Mouse (Mus musculus): ENCODE results near the gene Smagp. TPM values are rescaled to one million over a fixed set of nuclear protein-coding genes. Genes with fewer than 3 reads are reported as not detected.

Gene Smagp
- 1 to 10 TPM; 1.2 to 1.9 TPM for total RNA-seq (2021)
- long read RNA-seq, experiment 1, partial matches to known transcripts: 1 of 5 reads
- long read RNA-seq, experiment 1, other reads (novel, unspliced or antisense): 0 of 5 reads
- long read RNA-seq, experiment 2, partial matches to known transcripts: 0 of 1 reads
- long read RNA-seq, experiment 2, other reads (novel, unspliced or antisense): 0 of 1 reads

GRCm38 (mm10) chr15:100636700-100637501 lies at the start of gene Smagp:
Gene Smagp, minus strand, starts transcription at chr15:100636940.
- DNase-seq (ENCODE audit: low spot score in 2 of 2): no peak

DNA sequence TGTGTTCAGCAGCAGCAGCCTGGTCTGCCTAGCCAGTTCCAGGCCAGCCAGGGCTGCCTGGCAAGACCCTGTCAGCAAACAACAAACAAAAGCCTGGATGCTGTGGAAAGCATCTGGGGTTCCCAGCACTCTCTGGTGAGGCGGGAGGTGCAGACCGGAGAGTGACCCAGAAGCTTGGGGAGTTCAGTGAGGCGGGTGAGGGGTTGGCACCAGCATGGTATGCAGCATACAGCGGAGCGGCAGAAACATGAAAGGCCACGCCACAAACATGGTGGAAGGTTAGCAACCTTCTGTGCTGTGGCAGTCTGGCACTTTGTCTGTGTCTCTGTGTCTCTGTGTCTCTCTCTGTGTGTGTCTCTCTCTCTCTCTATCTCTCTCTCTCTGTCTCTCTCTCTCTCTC lies 49.7 kb upstream of the Smagp start:
- DNase-seq (ENCODE audit: low spot score in 2 of 2): no peak

DNA sequence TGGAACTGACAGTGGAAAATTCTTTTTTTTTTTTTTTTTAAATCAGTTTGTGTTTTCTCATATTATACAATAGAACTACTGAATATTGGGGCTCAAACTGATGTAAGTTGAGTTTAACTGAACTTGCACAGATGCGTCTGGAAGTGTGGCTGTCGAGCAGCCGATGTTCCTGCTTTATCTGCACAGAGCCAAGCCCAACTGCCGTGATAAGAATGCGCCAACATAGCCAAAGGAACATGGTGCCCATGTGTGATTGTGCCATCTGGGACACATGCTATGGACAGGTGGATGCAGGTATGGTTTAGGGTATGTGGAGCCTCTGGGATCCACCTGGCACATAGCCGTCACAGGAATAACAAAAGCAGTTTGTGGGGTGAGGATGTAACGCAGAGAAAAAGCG lies 49.1 kb upstream of the Smagp start:
- no peak for DNase-seq (ENCODE audit: low spot score in 2 of 2)

- DNase-seq (ENCODE audit: low spot score in 2 of 2): no peak
These were observed 48.5 kb upstream of the Smagp start for GRCm38 (mm10) chr15:100685255-100685654.

GRCm38 (mm10) chr15:100684450-100684849 lies 47.7 kb upstream of the Smagp start:
- DNase-seq (ENCODE audit: low spot score in 2 of 2): no peak

DNA sequence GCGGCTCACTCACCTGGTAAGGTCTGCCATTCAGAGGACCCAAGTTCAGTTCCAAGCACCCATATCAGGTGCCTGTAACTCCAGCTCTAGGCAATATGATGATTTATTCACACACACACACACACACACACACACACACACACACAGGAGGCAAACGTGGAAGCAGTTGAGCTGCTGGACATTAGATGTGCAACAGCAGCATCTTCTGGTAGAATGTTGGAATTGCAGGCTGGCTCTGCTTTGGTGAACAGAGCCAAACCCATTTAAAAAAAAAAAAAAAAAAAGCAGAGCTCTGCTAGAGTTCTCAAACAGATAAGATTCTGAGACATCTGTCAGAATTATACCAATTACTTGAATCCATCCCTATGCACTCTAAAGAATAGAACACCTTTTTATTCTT lies 46.3 kb upstream of the Smagp start:
- DNase-seq (ENCODE audit: low spot score in 2 of 2): peak; percentile 75 to 82

GRCm38 (mm10) chr15:100681770-100682169 lies 45.0 kb upstream of the Smagp start:
- DNase-seq (ENCODE audit: low spot score in 2 of 2): no peak

DNA sequence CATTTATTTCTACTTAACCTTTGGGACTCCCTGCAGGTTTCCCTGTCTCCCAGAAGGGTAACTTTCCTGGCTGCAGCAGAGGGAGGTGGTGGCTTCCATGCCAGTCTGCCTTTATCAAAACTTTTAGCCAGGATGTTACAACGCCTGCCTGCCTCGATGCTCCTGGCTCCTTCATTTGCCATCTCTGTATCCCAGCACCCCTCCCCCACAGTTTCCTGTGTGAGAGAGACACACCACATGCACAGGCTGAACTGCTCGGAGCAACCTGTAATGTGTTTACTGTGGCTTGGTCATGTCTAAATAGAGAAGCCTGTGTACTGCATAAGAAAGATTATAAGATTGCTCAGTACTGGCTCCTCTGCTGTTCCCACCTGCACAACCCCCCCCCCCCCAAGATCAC lies 43.6 kb upstream of the Smagp start:
- no peak for DNase-seq (ENCODE audit: low spot score in 2 of 2)

DNA sequence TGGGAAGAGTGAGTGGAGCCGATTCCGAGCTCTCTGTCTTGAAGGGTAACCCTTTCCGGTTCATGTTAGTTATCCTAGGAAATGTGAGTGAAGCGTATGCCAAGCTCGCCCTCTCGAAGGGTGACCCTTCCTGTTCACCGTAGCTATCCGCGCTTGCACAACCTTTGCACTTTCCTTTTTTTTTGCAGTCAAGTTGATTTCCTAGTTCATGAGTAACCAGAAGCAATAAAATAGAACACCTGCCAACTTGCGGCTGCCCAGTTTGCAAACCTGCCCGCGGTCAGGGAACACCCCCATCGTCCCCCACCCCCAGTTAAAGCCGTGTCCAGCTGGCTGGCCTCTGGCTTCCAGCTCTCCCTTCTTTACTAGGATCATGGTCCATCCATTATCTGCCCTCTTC lies 42.3 kb upstream of the Smagp start:
- DNase-seq (ENCODE audit: low spot score in 2 of 2): no peak

GRCm38 (mm10) chr15:100678581-100678980 lies 41.8 kb upstream of the Smagp start:
- DNase-seq (ENCODE audit: low spot score in 2 of 2): no peak

DNA sequence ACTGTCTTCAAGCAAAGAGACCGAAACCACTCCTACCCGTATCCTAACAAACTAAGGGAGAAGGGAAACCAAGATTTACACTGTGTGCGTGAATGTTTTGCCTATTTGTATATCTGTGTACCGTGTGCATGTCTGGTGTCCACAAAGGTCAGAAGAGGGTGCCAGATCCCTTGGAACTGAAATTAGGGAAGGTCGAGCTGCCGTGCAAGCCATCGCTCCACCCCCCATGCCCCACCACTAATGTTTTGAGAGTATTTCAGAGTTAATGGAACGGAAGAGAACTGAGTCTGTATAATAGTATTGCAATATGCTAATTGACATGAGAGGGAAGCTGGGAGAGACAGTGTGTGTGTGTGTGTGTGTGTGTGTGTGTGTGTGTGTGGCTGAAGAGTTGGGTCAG lies 40.9 kb upstream of the Smagp start:
- DNase-seq (ENCODE audit: low spot score in 2 of 2): no peak

DNA sequence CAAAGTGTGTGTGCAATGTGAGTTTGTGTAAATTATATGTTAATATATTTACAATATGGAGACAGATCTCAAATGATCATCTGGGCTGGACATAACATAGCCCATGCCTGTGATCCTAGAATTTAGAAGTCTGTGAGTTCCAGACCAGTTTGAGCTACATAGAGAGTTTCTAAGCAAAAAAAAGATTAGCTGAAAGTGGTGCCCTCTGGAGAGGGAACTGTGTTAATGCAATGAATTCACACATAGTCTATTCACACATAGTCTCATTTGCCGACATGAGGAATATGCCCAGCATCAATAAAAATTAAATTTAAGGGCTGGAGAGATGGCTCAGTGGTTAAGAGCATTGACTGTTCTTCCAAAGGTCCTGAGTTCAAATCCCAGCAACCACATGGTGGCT lies 39.8 kb upstream of the Smagp start:
- DNase-seq (ENCODE audit: low spot score in 2 of 2): no peak

DNA sequence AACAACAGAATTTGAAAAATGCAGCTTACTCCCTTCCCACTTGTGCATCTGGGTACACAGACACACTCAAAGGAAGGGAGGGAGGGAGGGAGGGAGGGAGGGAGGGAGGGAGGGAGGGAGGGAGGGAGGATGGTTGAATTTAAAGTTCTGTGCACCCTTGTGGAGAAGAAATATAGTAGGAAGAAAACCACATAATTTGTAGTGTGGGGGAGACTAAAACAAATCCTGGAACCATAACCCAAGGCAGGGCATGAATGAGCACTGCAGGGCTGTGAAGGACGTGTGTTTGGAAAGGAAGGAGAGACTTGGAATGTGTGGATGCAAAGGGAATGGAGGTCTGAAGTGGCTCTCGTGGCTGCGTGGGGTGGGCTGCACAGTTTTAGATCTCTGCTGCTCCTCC lies 38.7 kb upstream of the Smagp start:
- no peak for DNase-seq (ENCODE audit: low spot score in 2 of 2)

DNA sequence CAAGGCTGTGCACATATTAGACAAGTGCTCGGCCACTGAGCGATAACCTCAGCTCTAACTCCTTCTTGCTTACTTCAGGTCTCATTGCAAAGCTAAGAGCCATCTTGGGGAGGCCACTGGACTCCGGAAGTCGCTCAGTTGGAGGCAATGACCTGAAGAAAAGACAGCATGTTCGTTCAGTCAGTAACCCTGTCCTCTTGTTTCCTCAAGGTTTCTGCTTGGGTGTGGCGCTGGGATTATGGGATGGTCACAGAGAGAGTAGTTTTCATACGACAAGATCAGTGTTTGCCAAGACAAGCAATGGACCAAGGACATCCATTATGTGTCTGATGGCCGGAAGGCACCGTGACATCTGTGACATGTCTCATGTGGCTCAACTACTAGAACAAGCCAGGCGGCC lies 37.8 kb upstream of the Smagp start:
- DNase-seq (ENCODE audit: low spot score in 2 of 2): no peak

DNA sequence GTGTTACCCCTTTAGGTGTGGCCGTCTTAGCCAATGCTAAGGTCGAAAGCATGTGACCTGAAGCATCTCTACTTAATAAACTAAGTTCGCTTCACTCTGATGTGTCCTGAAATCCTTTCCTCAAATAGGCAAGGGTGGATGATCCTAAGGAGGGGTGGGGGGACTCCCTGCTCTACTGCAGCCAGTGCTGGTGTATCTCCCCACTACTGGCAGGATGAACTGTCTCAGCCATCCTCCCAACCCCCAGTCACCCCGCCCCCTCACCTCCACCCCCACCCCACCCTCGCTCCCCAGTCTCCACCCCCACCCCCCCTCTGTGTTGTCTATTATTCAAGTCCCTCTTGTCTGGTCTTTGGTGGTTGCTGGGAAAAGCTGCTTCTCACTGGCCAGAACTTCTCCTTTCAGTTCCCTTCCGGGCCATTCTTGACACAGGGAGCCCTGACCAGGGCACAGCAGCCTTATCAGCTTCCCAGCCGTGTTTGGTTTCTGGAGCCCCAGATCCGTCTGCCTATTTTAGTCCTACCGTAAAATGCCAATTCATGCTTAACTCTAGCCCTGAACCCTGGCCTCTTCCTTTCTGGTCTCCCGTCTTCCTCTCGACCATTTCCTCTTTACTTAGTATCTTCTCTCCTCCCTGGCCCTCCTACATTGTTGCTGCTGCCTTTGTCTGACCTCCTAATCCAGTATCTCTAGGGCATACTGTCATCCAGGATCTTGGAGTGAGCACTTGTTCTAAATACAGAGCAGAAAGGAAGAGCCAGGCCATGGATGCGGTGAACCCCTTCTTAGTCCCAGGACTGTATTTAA lies 37.0 kb upstream of the Smagp start:
- DNase-seq (ENCODE audit: low spot score in 2 of 2): no peak

DNA sequence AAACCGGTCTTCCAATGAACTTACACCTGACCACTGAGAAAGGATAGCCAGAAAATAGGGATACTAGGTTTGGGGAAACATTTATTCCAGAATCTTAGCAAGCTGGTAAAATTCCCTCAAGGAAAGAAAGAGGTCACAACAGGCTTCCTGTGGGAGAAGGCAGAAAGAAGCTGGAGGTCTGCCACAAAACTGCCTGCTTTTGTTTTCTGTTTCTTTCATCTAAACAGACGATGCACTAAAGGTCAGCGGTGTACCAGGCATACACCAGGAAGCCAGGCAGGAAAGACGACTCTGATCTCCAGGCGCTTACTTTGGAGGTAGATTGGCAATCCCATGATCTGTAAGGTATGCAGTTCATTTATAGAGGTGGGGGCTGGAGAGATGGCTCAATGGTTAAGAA lies 34.1 kb upstream of the Smagp start:
- no peak for DNase-seq (ENCODE audit: low spot score in 2 of 2)

DNA sequence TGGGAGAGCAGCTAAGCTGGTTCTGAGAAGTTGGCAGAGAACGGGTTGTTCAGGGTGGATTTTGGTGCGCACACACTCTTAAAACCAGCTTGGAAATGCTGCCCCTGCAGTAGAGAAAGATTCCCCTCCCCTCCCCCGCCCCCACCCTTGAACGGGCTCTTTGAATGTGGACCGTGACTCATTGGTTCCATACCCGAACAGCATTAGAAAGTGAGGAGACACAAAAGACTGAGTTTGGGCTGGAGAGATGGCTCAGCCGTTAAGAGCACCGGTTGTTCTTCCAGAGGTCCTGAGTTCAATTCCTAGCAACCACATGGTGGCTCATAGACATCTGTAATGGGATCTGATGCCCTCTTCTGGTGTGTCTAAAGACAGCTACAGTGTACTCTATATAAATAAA lies 33.3 kb upstream of the Smagp start:
- no peak for DNase-seq (ENCODE audit: low spot score in 2 of 2)

GRCm38 (mm10) chr15:100669337-100669736 lies 32.6 kb upstream of the Smagp start, which contains the start of gene Bin2:
Gene Bin2, minus strand, starts transcription at chr15:100669553.
- DNase-seq (ENCODE audit: low spot score in 2 of 2): no peak

DNA sequence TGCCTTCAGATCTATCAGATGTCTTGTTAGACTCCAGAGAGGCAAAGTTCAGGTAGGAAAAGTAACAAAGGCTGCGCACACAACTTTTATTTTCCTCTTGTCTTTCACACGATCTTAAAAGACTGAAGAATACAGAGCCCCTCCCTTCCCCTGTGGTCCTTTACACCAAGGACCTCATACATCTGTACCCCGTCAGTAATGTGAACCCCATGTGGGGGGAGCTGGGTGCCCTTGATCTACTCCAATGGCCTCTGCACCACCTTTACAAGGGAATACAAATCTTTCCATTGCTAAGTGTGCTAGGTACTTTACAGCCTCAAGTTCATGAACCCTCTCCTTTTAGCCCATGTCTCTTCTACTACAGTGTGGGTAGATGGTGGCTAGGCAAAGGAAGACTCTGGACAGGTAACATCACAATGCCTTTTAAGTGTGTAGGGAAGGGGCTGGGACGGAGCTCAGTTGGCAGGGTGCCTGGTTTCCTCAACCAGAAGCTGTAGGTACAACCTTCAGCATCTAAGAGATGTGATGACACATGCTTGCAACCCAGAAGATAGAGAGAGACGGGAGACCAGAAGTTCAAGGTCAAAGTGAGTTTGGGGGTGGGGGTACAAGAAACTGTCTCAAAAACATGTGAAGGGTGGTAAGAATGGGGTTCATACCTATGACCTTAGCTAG lies 31.3 kb upstream of the Smagp start:
- DNase-seq (ENCODE audit: low spot score in 2 of 2): no peak

GRCm38 (mm10) chr15:100667420-100667819 lies 30.7 kb upstream of the Smagp start:
- no peak for DNase-seq (ENCODE audit: low spot score in 2 of 2)

GRCm38 (mm10) chr15:100666851-100667250 lies 30.1 kb upstream of the Smagp start:
- DNase-seq (ENCODE audit: low spot score in 2 of 2): no peak

All from left cerebral cortex, adult 18-20 months (tissue).